Mouse (Mus musculus) heart, adult 2 months (tissue): ENCODE measurements at regions not wholly inside any gene's neighbourhood (a gene's known extent, or its start where the extent isn't known, plus 50 kb on each side); places are given as distances from the start of the nearest gene placed in this dataset.

ENCODE experiments used
- CTCF ChIP-seq: fragments of 200-600 bp; IDR thresholded peaks from 2 replicates; pipeline ENCODE4 v1.8.1; 2022; ENCODE audit warnings: antibody characterized with exemption, mild to moderate bottlenecking, moderate library complexity
- EP300 ChIP-seq: fragments of 200-500 bp; IDR thresholded peaks from 2 replicates; pipeline ENCODE4 v1.6.1; 2011; ENCODE audit warnings: low read depth, low read length, control low read depth; ENCODE audit not compliant: insufficient read depth
- POLR2A ChIP-seq: fragments of 200-500 bp; IDR thresholded peaks from 2 replicates; pipeline ENCODE4 v1.6.1; 2011; ENCODE audit warnings: mild to moderate bottlenecking, low read depth, low read length, control low read depth; ENCODE audit not compliant: insufficient read depth

DNA sequence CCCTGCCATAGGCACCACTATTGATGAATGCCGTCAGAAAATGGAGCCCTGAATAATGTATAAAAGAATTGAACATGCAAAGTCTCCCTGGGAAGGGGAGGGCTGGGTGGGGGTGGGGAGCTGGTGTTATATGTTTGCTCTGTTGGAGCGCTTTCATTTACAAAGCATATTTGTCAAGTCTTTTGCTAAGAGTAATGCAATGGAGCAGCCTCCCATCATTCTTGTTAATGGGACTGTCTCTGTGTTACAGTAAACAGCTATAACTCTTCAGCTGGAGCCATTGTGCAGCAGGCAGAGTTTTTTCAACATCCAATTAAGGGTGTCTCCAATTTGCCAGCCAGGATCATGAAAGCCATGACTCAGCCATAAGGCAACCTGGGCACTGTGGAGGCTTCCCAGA, 345.9 kb downstream of the Tmem114 start:
- TF ChIP-seq CTCF = no peak
- TF ChIP-seq POLR2A = no peak
- TF ChIP-seq EP300 = no peak
